Mouse (Mus musculus): ENCODE data around the gene Pard6b.

GRCm38 (mm10) chr2:168149241-168149640 is 68.4 kb downstream of the Pard6b start:
- no peak for TF ChIP-seq POLR2A (IDR thresholded peaks at IDR 0.05; ENCODE audit: insufficient read depth, low read length)
- no peak for TF ChIP-seq CTCF (IDR thresholded peaks at IDR 0.05; ENCODE audit: low read depth, low read length)
- TF ChIP-seq EP300 (IDR thresholded peaks at IDR 0.05; ENCODE audit: insufficient read depth, low read depth, low read length), result no peak
